Mouse (Mus musculus): Measurements from ENCODE around the gene Arsb. TPM values are rescaled to one million over a fixed set of nuclear protein-coding genes. Genes with fewer than 3 reads are reported as not detected.

Arsb gene
- total RNA-seq (2014; fragmentation: Nextera tagmentation) (12.6 and 16.0 TPM in 2 replicates), total RNA-seq (2017) (3.3 and 3.9 TPM in 2 replicates)

DNA sequence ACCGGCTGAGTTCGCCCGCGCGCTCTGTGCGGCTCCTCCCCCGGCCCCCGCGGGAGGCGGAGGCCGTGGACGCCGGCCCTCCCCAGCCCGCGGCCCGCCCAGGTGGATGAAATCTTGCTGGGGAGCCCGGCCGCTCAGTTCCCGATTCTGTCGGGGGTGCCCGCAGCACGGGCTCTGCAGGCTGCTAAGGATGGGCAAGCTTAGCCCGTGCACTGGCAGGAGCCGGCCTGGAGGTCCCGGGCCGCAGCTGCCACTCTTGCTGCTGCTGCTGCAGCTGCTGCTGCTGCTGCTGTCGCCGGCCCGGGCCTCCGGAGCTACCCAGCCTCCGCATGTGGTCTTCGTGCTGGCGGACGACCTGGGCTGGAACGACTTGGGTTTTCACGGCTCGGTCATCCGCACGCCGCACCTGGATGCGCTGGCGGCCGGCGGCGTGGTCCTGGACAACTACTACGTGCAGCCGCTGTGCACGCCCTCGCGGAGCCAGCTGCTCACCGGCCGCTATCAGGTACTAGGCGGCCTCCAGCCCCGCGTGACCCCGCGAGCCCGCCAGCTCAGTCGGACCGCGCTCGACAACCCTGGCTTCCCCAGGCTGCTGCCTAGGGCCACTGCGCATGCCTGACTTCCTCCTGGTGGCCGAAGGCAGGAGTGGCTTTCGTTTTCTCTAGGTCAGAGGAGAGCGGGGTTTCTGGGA is at the start of gene Arsb:
Arsb (plus strand) TSS at position 43 of the 691 bp plus-strand sequence.
- peak; percentile 91 for ATAC-seq (replicated peaks; ENCODE audit: low FRiP score, low TSS enrichment, poor library complexity, severe bottlenecking)

DNA sequence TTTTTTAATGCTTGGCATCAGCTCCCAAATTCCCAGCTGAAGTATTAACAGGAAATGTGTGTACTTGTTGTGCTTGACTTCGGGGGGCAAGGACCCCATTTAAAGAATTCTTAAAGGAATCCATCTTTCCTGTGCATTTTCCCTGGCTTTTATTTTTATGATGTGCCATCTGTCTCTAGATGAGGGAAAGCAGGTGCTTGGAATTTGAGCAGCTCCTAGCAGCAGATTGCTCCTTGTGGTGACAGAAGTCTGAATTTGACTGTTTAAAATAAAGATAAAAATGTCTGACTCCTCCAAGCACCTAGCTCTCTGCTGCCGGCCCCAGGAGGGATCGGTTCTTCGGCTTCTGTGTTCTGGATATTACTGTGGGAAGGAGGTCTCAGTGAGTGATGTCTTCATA is 49.5 kb upstream of the Arsb start:
- ATAC-seq (replicated peaks; ENCODE audit: low FRiP score, low TSS enrichment, poor library complexity, severe bottlenecking), result no peak

DNA sequence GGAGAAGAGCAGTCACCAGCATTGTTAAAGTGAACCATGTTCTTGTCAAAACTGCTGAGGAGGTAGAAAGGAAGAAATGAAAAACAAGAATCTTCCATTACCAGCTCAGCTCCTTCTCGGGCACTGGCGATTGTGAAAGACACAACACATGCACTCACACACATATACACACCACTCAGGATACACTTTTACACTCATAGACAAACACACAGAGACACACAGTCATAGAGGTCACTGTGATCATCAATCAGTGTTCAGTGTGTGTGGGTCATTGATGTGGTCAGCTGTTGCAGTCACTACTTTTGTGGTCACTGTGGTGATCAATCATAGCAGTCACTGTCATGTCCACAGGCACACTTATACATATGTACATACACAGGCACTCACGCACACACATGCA is 48.0 kb upstream of the Arsb start:
- no peak for ATAC-seq (replicated peaks; ENCODE audit: low FRiP score, low TSS enrichment, poor library complexity, severe bottlenecking)

DNA sequence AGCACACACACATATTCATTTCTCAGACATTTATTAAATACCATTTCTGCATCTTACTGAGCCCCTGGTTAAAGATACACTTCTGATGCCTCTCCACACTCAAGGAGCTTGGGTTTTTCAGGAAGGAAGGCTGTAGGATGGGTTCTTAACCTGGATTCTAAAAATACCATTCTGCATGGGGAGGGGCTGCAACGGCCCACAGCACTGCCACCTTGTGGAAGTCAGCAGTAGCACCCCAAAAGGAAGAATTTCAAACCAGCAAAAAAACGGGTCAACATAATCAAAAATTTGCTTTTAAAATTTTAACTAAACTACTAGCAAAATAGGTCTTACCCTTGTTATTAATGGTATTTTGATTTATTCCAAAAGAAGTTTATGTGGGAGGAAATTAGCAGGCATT is 47.2 kb upstream of the Arsb start:
- ATAC-seq (replicated peaks; ENCODE audit: low FRiP score, low TSS enrichment, poor library complexity, severe bottlenecking), result 0 out of 2 replicates have a peak, but pooled peaks have one; percentile 57

DNA sequence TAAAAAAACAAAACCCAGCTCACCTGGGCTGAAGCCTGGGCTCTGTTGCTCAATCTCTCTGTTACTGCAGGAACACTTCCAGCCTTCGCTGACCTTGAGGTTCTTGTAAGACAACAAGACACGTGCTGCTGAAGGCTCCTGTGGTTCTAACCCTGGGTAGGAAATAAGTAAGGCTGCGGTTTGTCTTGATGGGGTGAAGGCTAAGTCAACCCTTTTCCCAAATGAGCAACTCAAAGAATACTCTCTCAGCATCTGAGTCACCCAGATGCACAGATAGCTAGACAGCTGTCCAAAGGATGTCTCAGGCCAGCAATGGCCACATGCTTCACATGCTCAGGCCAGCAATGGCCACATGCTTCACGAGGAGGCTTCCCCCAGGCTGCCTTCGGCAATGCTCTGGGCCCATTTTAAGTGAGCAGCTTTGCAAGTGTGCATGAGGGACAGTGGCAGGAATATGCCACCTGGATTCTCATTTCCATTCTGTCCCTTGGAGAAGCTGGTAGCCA is 36.2 kb upstream of the Arsb start:
- no peak for ATAC-seq (replicated peaks; ENCODE audit: low FRiP score, low TSS enrichment, poor library complexity, severe bottlenecking)

DNA sequence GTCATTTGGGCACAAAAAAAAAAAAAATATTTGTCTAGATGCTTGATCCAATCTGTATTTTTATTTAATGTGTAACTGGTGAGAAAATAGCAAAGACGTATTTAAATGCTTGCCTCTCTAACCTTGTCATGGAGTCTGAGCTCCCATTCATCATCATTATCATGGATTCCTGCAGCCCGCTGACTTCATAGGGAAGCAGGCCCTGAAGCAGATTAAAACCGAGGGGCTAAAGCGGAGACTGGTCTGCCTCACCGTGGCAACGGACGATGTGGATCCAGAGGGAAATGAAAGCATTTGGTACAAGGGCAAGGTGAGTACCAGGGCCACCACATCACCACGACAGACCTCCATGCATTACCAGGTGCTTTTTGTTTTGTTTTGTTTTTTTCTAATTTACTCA is 27.3 kb upstream of the Arsb start:
- ATAC-seq (replicated peaks; ENCODE audit: low FRiP score, low TSS enrichment, poor library complexity, severe bottlenecking), result no peak

DNA sequence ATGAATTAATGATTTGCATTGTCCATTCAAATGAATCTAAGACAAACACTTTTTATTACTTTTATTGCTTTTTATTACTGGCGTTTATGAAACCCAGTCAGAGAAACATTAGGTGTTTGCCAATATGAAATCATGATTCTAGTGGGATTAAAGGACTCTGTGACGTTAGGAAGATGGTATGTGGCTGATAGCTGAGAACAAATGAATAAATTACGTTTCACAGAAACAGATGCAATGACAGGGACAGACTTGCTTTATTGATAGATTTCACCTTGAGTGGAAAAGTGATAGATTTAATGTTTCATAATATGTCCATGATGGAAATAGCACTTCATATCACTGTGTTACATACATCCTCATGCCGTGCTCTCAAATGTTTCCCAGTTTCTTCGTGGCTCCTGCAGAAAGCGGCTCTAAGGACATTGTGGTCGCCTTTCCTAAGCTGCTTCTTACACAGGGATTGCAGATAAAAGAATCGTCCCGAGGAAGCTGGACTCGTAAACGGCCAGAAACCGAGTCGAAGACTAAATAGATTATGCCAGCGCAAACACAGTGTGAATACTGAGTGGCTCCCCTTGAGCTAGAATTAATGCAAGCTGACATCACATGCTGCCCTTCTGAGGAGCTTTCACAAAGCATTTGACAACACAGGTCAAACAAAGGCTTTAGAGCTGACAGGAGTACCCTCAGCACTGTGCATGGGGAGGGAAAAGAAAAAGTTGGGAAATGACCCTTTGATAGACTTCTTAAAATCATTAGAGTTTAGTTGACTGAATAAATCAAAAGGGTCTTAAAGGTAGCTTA is 18.6 kb upstream of the Arsb start:
- no peak for ATAC-seq (replicated peaks; ENCODE audit: low FRiP score, low TSS enrichment, poor library complexity, severe bottlenecking)

DNA sequence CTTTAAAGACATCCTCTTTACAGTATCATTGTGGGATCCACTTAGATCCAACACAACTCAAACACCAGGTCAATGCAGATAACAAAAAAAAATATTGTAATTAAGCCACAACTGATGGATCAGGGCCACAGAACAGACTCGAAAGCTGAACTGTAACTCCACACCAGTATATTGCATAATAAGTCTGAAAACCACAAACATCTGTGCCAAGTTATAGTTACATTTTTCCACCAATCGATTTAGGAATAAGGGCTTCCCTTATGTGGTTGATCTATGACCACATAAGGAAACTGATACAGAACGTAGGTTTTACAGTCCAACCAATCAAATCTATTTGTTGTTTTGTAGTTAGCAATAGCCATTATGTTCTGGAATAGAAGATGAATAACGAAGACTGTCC is 16.3 kb upstream of the Arsb start:
- 0 out of 2 replicates have a peak, but pooled peaks have one; percentile 33 for ATAC-seq (replicated peaks; ENCODE audit: low FRiP score, low TSS enrichment, poor library complexity, severe bottlenecking)

DNA sequence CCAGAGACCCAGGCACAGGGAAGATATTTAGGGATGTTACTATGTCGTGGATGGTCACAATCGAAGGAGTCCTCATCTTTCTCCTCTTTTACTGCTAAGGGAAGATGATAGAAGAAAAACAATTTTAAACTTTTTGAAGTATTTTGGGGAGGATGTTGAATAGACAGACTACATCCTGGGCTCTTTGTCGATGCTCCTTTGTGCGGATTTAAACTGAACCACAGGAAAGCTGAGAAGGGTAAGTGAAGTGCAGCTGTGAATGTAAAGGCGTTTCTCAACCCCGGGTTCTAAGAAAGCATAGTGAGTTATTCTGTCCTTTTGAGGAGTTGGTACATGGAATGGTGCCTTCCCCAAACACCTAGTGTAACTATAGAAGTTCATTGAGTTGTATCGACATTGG is 14.8 kb upstream of the Arsb start:
- ATAC-seq (replicated peaks; ENCODE audit: low FRiP score, low TSS enrichment, poor library complexity, severe bottlenecking), result no peak

DNA sequence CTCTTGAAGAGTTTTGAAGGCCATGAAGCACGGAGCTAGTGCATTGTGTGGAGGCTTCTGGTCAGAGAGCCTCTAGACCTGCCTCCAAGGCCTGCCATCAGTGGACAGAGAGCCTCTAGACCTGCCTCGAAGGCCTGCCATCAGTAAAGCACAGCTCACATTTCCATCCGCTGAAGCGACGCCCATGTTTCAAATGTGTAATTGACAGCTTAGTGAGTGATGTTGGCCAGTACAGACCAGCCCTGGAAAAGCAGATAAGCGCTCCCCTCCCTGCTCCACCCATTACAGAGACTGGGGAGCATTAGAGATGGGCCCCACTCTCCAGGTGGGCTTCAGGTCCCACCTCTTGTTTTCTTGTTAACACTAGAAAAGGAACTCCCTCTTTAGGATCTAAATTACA is 13.9 kb upstream of the Arsb start:
- peak; percentile 55; the same call in 1 of the 2 replicates for ATAC-seq (replicated peaks; ENCODE audit: low FRiP score, low TSS enrichment, poor library complexity, severe bottlenecking)

DNA sequence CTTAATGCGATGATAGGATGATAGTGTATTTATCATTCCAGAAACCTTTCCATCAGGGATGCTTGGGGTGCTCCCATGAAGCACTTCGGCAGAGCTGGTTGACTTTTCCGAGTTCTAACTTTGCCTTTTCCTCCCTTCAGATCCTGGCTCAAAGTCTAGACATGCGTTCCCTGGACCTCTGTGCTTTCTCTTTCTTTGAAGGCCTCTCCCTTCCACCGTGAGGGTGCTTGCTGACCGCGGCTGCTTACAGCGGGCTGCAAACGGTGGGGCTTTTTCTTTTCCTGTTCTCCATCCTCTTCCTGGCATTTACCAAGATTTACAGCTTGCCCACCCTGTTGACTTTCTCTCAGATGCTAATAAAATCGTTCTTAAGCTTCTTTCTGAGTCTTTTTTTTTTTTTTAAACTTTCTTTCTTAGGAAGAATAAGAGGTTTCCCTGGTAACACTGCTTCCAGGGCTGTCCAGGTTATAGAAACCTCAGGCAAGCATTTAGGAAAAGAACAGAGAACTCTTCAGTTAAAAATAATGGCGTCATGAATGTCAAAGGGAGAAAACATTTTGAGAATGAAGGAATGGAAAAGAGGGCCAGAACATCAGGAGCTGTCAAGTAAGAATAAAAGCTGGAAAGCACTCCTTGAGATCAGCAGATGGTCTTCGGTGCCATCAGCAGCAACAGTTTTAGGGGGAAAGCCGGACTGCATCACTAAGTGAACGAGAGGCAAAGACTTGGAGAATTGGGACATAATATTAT is 13.1 kb upstream of the Arsb start:
- no peak for ATAC-seq (replicated peaks; ENCODE audit: low FRiP score, low TSS enrichment, poor library complexity, severe bottlenecking)

DNA sequence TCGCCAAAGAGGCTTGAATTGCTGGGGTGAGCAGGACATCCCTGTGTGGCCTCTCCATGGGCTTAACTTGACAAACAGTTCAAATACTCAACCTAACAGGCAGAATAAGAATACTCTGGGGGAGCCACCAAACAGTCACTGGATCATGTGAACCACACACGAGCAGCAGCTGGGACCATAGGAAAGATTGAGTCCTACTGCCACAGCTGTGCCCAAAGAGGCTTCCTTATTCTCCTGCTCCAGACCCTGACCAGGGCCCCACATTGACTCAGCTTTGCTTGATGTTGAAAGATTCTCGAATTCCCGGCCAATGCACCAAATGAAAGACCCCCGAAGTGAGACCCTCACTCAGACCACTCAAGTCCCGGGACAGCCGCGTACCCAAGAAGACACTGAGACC is 9.6 kb upstream of the Arsb start:
- no peak for ATAC-seq (replicated peaks; ENCODE audit: low FRiP score, low TSS enrichment, poor library complexity, severe bottlenecking)

DNA sequence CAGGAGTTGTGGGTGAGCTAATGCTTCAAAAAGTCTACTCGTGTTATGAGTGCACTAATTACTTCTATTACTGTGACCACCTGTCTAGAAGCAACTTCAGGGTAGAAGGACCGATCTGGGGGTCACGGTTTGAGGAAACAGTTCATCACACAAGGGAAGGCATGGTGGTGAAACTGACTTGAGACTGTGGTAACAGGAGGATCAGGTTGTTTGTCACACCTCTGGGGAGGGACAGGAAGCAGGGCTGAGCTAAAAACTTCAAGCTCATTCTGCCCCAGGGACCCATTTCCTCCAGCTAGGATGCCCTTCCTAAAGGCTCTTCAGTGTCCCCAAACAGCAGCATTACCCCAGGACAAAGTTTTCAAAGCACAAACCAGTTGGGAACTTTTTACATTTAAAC is 8.6 kb upstream of the Arsb start:
- ATAC-seq (replicated peaks; ENCODE audit: low FRiP score, low TSS enrichment, poor library complexity, severe bottlenecking), result no peak

DNA sequence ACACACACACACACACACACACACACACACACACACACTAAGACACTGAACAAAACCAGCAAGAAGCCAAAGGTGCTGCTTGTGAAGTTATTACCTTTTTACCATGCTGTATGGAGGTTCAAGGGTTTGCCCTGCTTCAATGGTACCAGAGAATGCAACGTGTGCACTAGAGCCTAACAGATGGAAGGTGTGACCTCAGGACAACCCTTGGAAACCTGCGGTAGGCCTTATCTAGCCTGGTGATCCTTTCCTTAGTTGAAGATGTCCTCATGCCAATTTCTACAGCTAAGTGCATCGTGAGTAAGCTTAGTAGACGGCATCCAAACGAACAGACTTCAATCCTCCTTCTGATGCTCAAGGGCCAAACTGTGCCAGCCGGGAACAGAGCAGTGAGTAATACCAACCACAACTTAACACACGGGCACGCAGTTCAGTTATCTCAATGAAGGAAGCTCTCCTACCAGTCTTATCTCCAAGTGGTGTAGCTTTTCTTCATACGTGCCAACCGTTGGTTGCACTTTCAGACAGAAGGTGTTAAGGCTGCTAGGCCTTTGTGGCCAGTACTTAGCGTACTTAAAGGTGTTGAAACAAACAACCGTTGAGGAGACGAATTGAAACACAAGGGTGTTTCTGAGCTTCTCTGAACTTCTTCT is 7.0 kb upstream of the Arsb start:
- ATAC-seq (replicated peaks; ENCODE audit: low FRiP score, low TSS enrichment, poor library complexity, severe bottlenecking), result peak; percentile 72

DNA sequence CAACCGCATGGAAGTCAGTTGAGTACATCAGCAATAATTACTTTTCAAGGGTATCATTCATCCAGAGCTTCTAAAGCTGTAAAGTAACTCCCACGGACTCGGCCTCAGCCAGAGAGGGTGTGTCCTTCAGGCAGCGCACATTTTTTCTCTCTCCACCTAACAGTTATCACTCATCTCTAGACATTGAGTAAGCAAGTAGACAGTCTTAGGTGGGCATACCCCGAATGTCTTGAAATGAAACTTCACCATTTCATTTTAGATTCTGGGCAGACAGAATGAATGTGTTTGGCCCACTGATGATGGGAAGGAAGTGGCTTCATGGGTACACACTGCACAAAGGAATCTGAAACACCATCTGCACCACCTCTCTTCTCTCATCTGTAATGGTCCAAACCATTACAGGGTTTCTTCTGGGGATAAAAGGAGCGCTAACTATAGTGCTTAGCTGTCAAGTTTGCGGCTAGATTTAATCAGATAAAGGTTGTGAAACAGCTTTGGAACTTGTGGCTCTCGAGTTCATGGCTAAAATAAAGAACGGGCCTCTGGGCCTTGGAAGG is 321 bp upstream of the Arsb start:
- ATAC-seq (replicated peaks; ENCODE audit: low FRiP score, low TSS enrichment, poor library complexity, severe bottlenecking), result peak; percentile 60

DNA sequence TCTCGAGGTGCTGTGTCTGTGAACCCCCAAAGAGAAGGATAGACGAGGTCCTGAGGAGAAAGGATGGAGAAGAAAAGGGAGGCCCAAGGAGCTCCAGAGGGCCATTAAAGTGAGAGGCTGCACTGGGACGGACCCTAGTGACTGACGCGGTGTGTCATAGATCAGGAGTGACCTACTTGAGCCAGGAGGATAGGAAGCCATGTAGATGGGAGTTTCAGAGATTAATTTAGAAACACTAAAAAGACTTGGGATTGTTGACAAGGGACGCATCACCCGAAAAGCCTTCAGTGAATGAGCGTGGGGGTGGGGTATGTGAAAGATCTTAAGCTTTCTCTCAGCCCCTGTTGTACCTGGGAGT is 828 bp downstream of the Arsb start:
- no peak; the same call in 1 of the 2 replicates for ATAC-seq (replicated peaks; ENCODE audit: low FRiP score, low TSS enrichment, poor library complexity, severe bottlenecking)

DNA sequence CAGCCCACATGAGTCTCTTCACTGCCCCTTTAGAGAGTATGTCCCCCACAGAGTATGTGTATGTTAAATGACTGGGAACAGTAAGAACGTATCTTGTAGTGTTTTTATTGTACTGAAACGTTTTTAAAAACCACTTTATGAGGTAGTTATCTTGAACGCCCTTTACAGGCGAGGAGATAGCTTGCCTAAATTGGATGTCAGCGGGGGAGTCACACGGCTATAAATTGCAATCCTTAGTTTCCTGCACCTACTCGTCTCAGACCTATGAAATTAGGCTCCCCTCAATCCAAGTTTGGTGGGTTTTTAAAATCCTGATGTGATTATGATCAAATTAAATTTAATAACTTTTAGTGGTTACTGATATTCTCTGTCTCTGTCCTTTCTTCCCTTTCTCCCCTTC is 1.4 kb downstream of the Arsb start:
- no peak for ATAC-seq (replicated peaks; ENCODE audit: low FRiP score, low TSS enrichment, poor library complexity, severe bottlenecking)

DNA sequence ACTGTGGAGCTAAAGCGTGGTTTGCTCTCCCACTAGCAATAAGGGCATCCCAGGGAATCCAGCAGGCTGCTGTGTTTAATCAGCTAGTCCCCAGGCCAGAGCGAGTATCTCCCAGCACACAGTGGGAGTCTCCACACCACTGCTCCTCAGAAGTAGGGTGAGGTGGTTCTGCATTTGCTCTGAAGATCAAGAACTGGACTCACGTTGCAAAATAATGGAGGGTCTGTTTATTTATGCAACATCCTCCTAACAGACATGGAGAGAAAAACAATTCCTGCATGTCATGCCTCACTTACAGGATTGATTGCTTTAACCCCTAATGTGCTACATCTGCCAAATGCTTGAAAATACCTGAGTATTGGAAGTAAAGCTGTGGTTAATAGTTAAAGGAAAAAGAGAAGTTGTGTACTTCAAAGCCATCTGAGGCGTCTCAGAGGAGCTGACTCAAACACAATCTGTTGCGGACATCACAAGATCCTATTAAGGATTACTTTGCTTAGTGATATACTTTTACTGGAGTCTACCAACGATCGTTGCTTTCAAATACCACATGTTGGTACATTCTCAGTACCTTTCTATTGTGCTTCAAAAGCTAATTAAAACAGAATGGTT is 2.4 kb downstream of the Arsb start:
- ATAC-seq (replicated peaks; ENCODE audit: low FRiP score, low TSS enrichment, poor library complexity, severe bottlenecking), result no peak

DNA sequence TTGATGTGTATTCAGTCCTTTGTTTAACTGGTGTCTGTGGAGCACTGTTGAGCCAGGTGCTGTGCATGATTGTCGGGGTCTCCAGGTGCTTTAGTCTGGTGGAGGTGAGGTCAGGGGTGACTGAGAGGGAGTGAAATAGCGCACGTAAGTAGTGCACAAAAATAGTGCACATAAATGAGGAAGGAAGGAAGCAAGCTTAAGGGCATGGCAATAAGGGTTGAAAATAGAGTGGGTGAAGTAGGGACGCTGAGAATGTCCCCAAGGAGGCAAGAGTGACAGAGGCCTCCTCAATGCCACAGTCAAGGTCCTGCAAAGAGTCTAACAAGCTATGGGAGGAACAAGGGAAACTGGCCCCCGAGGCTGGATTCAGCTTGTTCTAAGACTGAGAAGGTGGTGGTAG is 11.4 kb downstream of the Arsb start:
- ATAC-seq (replicated peaks; ENCODE audit: low FRiP score, low TSS enrichment, poor library complexity, severe bottlenecking), result no peak

Data from megakaryocyte-erythroid progenitor cell, adult 5-6 weeks (primary cell).